Mouse (Mus musculus) urinary bladder, postnatal 0 days (tissue): ENCODE results near the gene Dclk1. TPM values are rescaled to one million over a fixed set of nuclear protein-coding genes. Genes with fewer than 3 reads are reported as not detected.

ENCODE experiments used
- polyA plus RNA-seq: library from polyadenylated mRNA; unstranded; fragments of >200 nt; fragmentation: Nextera tagmentation; extraction: Ambion mirVana; gene quantifications from 2 replicates; pipeline ENCODE4 v1.2.1, GENCODE M21; 2015

Dclk1 gene
- 12.2 and 13.1 TPM in 2 replicates for polyA plus RNA-seq

GRCm38 (mm10) chr3:55241730-55242421 is at the start of gene Dclk1:
Gene Dclk1, plus strand, starts transcription at chr3:55242364.

GRCm38 (mm10) chr3:55472110-55472509 is 229.9 kb downstream of the Dclk1 start, which contains the start of gene Gm21954:
Gene Gm21954, minus strand, starts transcription at chr3:55472210.

Other genes with a start within 250 kb of the Dclk1 start
- gene Ccna1, start 186.9 kb upstream of the Dclk1 start, polyA plus RNA-seq: 0.13 and 0.78 TPM in 2 replicates
- gene Spg20, start 130.3 kb upstream of the Dclk1 start, polyA plus RNA-seq: 17.8 and 21.4 TPM in 2 replicates
- gene Ccdc169, start 105.0 kb upstream of the Dclk1 start, polyA plus RNA-seq: 0.06 TPM in 1 of 2 replicates, not detected in the other
- gene Sohlh2, start 60.3 kb upstream of the Dclk1 start, polyA plus RNA-seq: not detected in 2 replicates
- gene Gm21954, start 229.8 kb downstream of the Dclk1 start, polyA plus RNA-seq: not detected in 2 replicates